Mouse (Mus musculus): ENCODE data around the gene Shisa5. TPM values are rescaled to one million over a fixed set of nuclear protein-coding genes. Genes with fewer than 3 reads are reported as not detected.

Gene Shisa5
- total and polyA plus RNA-seq, 3 experiments, result 153 to 170 (median 166) TPM

GRCm38 (mm10) chr9:109039681-109040080, 1.3 kb downstream of the Shisa5 start:
- TF ChIP-seq CHD2 (IDR thresholded peaks at IDR 0.05; ENCODE audit: low read length), result no peak
- H3K4me2 ChIP-seq (ENCODE audit: insufficient read depth, low read depth, poor library complexity, severe bottlenecking), result no peak overlapping the region
- no peak for DNase-seq (ENCODE audit: extremely low read depth)
- H3K27ac ChIP-seq (ENCODE audit: insufficient read depth, low read depth), result no peak overlapping the region
- peaks cover 0 to 18% of the 10 kb centered on the region in 2 experiments for H3K36me3 ChIP-seq (replicated peaks in 1 of 2; ENCODE audit: control insufficient read depth in 1 of 2, insufficient read depth in 1 of 2, low read length in 1 of 2)
- H3K9ac ChIP-seq (ENCODE audit: insufficient read depth, low read depth), result no peak overlapping the region
- H3K4me3 ChIP-seq (replicated peaks in 1 of 3; ENCODE audit: low read depth in 2 of 3, low read length in 2 of 3, poor library complexity in 1 of 3), result no peak overlapping the region
- peaks cover 16 to 21% of the 10 kb centered on the region in 2 experiments for H3K4me1 ChIP-seq (ENCODE audit: control insufficient read depth in 1 of 2, insufficient read depth in 2 of 2)
- H3K9me3 ChIP-seq (replicated peaks; ENCODE audit: low read length), result no peaks in the 10 kb centered on the region
- dilution Hi-C loops (cut with MboI; ENCODE audit: extremely low pct_ligation_motif_present, extremely low pct_unique_long_range_greater_than_20kb, low sequenced_read_pairs) (no loop called here), in situ Hi-C loops (cut with MboI; ENCODE audit: low pct_ligation_motif_present, low pct_unique_long_range_greater_than_20kb, low sequenced_read_pairs) (no loop called here)
- no peaks in the 10 kb centered on the region for H3K79me2 ChIP-seq (replicated peaks; ENCODE audit: control insufficient read depth, extremely low read depth, insufficient read depth, poor library complexity, severe bottlenecking)
- no peaks in the 10 kb centered on the region for H3K27me3 ChIP-seq (replicated peaks)

- in situ Hi-C loops (cut with MboI; ENCODE audit: low pct_ligation_motif_present, low pct_unique_long_range_greater_than_20kb, low sequenced_read_pairs) (no loop called here), dilution Hi-C loops (cut with MboI; ENCODE audit: extremely low pct_ligation_motif_present, extremely low pct_unique_long_range_greater_than_20kb, low sequenced_read_pairs) (no loop called here)
- H3K4me1 ChIP-seq (ENCODE audit: control insufficient read depth in 1 of 2, insufficient read depth in 2 of 2), result peaks cover 16 to 21% of the 10 kb centered on the region in 2 experiments
- no peaks in the 10 kb centered on the region for H3K9me3 ChIP-seq (replicated peaks; ENCODE audit: low read length)
- no peak overlapping the region for H3K4me3 ChIP-seq (replicated peaks in 1 of 3; ENCODE audit: low read depth in 2 of 3, low read length in 2 of 3, poor library complexity in 1 of 3)
- no peaks in the 10 kb centered on the region for H3K27me3 ChIP-seq (replicated peaks)
- H3K79me2 ChIP-seq (replicated peaks; ENCODE audit: control insufficient read depth, extremely low read depth, insufficient read depth, poor library complexity, severe bottlenecking), result 0 out of 2 replicates have a peak, but pooled peaks cover 1% of the 10 kb centered on the region
- no peak for TF ChIP-seq JUN (IDR thresholded peaks at IDR 0.05; ENCODE audit: insufficient read depth, low read depth, low read length)
- TF ChIP-seq POLR2AphosphoS2 (IDR thresholded peaks at IDR 0.05; ENCODE audit: low read depth, low read length), result no peak
- DNase-seq (ENCODE audit: extremely low read depth), result no peak
- H3K36me3 ChIP-seq (replicated peaks in 1 of 2; ENCODE audit: control insufficient read depth in 1 of 2, insufficient read depth in 1 of 2, low read length in 1 of 2), result peaks cover 0 to 18% of the 10 kb centered on the region in 2 experiments
- H3K27ac ChIP-seq (ENCODE audit: insufficient read depth, low read depth), result no peak overlapping the region
- no peak overlapping the region for H3K9ac ChIP-seq (ENCODE audit: insufficient read depth, low read depth)
- H3K4me2 ChIP-seq (ENCODE audit: insufficient read depth, low read depth, poor library complexity, severe bottlenecking), result no peak overlapping the region
Measured at GRCm38 (mm10) chr9:109040216-109040615, 1.9 kb downstream of the Shisa5 start.

GRCm38 (mm10) chr9:109040906-109041305, 2.5 kb downstream of the Shisa5 start:
- Histone ChIP-seq H3K4me2 (ENCODE audit: insufficient read depth, low read depth, poor library complexity, severe bottlenecking) (no peak overlapping the region), H3K27ac (ENCODE audit: insufficient read depth, low read depth) (no peak overlapping the region), H3K9ac (ENCODE audit: insufficient read depth, low read depth) (no peak overlapping the region), H3K27me3 (replicated peaks) (no peaks in the 10 kb centered on the region), H3K4me1 (ENCODE audit: control insufficient read depth in 1 of 2, insufficient read depth in 2 of 2) (peaks cover 16 to 21% of the 10 kb centered on the region in 2 experiments), H3K9me3 (replicated peaks; ENCODE audit: low read length) (no peaks in the 10 kb centered on the region), H3K4me3 (replicated peaks in 1 of 3; ENCODE audit: low read depth in 2 of 3, low read length in 2 of 3, poor library complexity in 1 of 3) (no peak overlapping the region), H3K36me3 (replicated peaks in 1 of 2; ENCODE audit: control insufficient read depth in 1 of 2, insufficient read depth in 1 of 2, low read length in 1 of 2) (peaks cover 0 to 18% of the 10 kb centered on the region in 2 experiments), H3K79me2 (replicated peaks; ENCODE audit: control insufficient read depth, extremely low read depth, insufficient read depth, poor library complexity, severe bottlenecking) (peaks cover 4% of the 10 kb centered on the region; the same call in 1 of the 2 replicates)
- in situ Hi-C loops (cut with MboI; ENCODE audit: low pct_ligation_motif_present, low pct_unique_long_range_greater_than_20kb, low sequenced_read_pairs) (no loop called here), dilution Hi-C loops (cut with MboI; ENCODE audit: extremely low pct_ligation_motif_present, extremely low pct_unique_long_range_greater_than_20kb, low sequenced_read_pairs) (no loop called here)
- no peak for DNase-seq (ENCODE audit: extremely low read depth)
- no peak for TF ChIP-seq USF1 (IDR thresholded peaks at IDR 0.05; ENCODE audit: low read depth, low read length)
- no peak for TF ChIP-seq JUN (IDR thresholded peaks at IDR 0.05; ENCODE audit: insufficient read depth, low read depth, low read length)
- TF ChIP-seq ZC3H11A (IDR thresholded peaks at IDR 0.05; ENCODE audit: low read depth, low read length), result no peak
- TF ChIP-seq HCFC1 (IDR thresholded peaks at IDR 0.05; ENCODE audit: low read depth, low read length), result no peak
- TF ChIP-seq PAX5 (IDR thresholded peaks at IDR 0.05; ENCODE audit: low read length), result no peak
- TF ChIP-seq MAX (IDR thresholded peaks at IDR 0.05; ENCODE audit: low read length), result no peak
- TF ChIP-seq CHD2 (IDR thresholded peaks at IDR 0.05; ENCODE audit: low read length), result no peak
- TF ChIP-seq SMC3 (IDR thresholded peaks at IDR 0.05; ENCODE audit: low read depth, low read length), result no peak
- no peak for TF ChIP-seq E2F4 (IDR thresholded peaks at IDR 0.05; ENCODE audit: insufficient replicate concordance, low read depth, low read length)
- TF ChIP-seq TCF12 (IDR thresholded peaks at IDR 0.05; ENCODE audit: low read depth, low read length), result no peak
- TF ChIP-seq TBP (conservative IDR thresholded peaks at IDR 0.05; ENCODE audit: low read depth, low read length), result no peak
- no peak for TF ChIP-seq CTCF (conservative IDR thresholded peaks at IDR 0.05 in 1 of 2, IDR thresholded peaks at IDR 0.05 in 1 of 2; ENCODE audit: low read depth in 2 of 2, low read length in 2 of 2)
- no peak for TF ChIP-seq POLR2A (IDR thresholded peaks at IDR 0.05; ENCODE audit: low read depth, low read length)
- TF ChIP-seq POLR2AphosphoS2 (IDR thresholded peaks at IDR 0.05; ENCODE audit: low read depth, low read length), result no peak
- TF ChIP-seq RAD21 (IDR thresholded peaks at IDR 0.05; ENCODE audit: low read depth, low read length), result no peak
- TF ChIP-seq BHLHE40 (IDR thresholded peaks at IDR 0.05; ENCODE audit: low read depth, low read length), result no peak
- no peak for TF ChIP-seq ZMIZ1 (IDR thresholded peaks at IDR 0.05; ENCODE audit: low read depth, low read length)
- no peak for TF ChIP-seq MXI1 (IDR thresholded peaks at IDR 0.05; ENCODE audit: low read depth, low read length)
